Mouse (Mus musculus): ENCODE measurements around the gene Scarb1.

DNA sequence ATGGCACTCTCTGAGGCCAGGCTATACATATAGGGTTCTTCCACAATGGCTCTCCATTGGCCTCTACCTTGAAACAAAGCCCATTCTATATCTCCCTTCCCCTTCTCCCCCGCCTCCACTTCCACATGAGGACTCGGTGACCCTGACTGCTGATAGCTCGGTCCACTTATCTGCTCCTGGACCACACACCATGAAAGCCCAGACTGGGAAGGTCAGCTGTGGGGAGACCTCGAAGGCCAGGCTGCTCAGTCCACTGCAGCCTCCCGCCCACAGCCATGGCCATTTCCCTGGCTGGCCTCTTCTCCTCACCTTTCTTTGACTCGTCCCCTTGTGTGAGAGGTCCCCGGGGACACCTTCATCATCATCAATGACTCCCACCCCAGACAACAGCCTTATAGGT, 23.6 kb downstream of the Scarb1 start:
- no peak for TF ChIP-seq CTCF (IDR thresholded peaks at IDR 0.05)
- TF ChIP-seq EP300 (IDR thresholded peaks at IDR 0.05) = no peak

All from lung, postnatal 0 days (tissue).